Mouse (Mus musculus) large intestine, adult 2 months (tissue): ENCODE measurements around the gene Zswim1. TPM values are rescaled to one million over a fixed set of nuclear protein-coding genes. Genes with fewer than 3 reads are reported as not detected.
A peak's percentile ranks its signal among the peaks of the same experiment; 100 is the strongest.
"Not testable (repeated sequence)": the region's sequence is repeated elsewhere in the genome, so short reads cannot be mapped to it uniquely, and the experiment has no call there.

Experiments
- DNase-seq: peaks from one replicate; pipeline ENCODE4 v3.0.0-alpha.2; 2012; ENCODE audit warnings: low read depth, low spot score
- WGBS: fragments of 180-500 bp; shearing (Covaris S2); methylation state at CpG from one replicate; pipeline ENCODE4 v1.1.7; 2018; 5-methylcytosine and 5-hydroxymethylcytosine counted together
- polyA plus RNA-seq: library from polyadenylated mRNA; depleted of rRNA; stranded (reverse); fragments of >200 nt; gene quantifications from 2 replicates; pipeline ENCODE4 v1.2.3, GENCODE M21; 2012

Zswim1 gene
- polyA plus RNA-seq, 1 experiment: 8.1 TPM

GRCm38 (mm10) chr2:164792400-164793190 lies 29.9 kb upstream of the Zswim1 start:
- no peak for DNase-seq
- 89% methylated on average over 12 of the region's 12 CpGs for WGBS

GRCm38 (mm10) chr2:164793236-164793635 lies 29.2 kb upstream of the Zswim1 start:
- WGBS: 77% methylated on average over 3 of the region's 3 CpGs
- no peak for DNase-seq

GRCm38 (mm10) chr2:164793772-164794171 lies 28.7 kb upstream of the Zswim1 start:
- WGBS: 92% methylated on average over 2 of the region's 2 CpGs
- DNase-seq: no peak

GRCm38 (mm10) chr2:164794293-164794692 lies 28.2 kb upstream of the Zswim1 start:
- 16% methylated on average over 5 of the region's 5 CpGs for WGBS
- no peak for DNase-seq

GRCm38 (mm10) chr2:164795868-164796267 lies 26.6 kb upstream of the Zswim1 start:
- WGBS: 68% methylated on average over 4 of the region's 4 CpGs

GRCm38 (mm10) chr2:164798554-164798953 lies 23.9 kb upstream of the Zswim1 start:
- WGBS: 57% methylated on average over 6 of the region's 6 CpGs
- DNase-seq: not testable (repeated sequence)

More at GRCm38 (mm10) chr2:164795868-164796267, 26.6 kb upstream of the Zswim1 start:
- DNase-seq: no peak

- WGBS: 82% methylated on average over 13 of the region's 13 CpGs
- DNase-seq: no peak
Observed at GRCm38 (mm10) chr2:164800252-164801004, 22.1 kb upstream of the Zswim1 start.

- DNase-seq: no peak
- 38% methylated on average over 16 of the region's 16 CpGs for WGBS
Observed at GRCm38 (mm10) chr2:164803201-164803920, 19.1 kb upstream of the Zswim1 start.

GRCm38 (mm10) chr2:164803921-164804313 lies 18.6 kb upstream of the Zswim1 start:
- no peak for DNase-seq
- 28% methylated on average over 1 of the region's 1 CpGs for WGBS

- under 1% methylated on average over 47 of the region's 47 CpGs for WGBS
- DNase-seq: peak; percentile 97
Observed at GRCm38 (mm10) chr2:164804533-164805331, 17.8 kb upstream of the Zswim1 start, which contains the start of the genes Acot8 and Zswim3. Gene Acot8, minus strand, starts transcription at chr2:164804882. Gene Zswim3, plus strand, starts transcription at chr2:164805098.

GRCm38 (mm10) chr2:164805332-164805718 lies 17.2 kb upstream of the Zswim1 start:
- no peak for DNase-seq
- WGBS: under 1% methylated on average over 21 of the region's 21 CpGs

- WGBS: 32% methylated on average over 7 of the region's 7 CpGs
Observed at GRCm38 (mm10) chr2:164806614-164807013, 15.9 kb upstream of the Zswim1 start.

GRCm38 (mm10) chr2:164813557-164813956 lies 8.9 kb upstream of the Zswim1 start:
- WGBS: 26% methylated on average over 2 of the region's 2 CpGs
- DNase-seq: no peak

More at GRCm38 (mm10) chr2:164806614-164807013, 15.9 kb upstream of the Zswim1 start:
- DNase-seq: no peak

GRCm38 (mm10) chr2:164815348-164815747 lies 7.1 kb upstream of the Zswim1 start:
- 62% methylated on average over 5 of the region's 5 CpGs for WGBS
- DNase-seq: no peak

GRCm38 (mm10) chr2:164815821-164816220 lies 6.7 kb upstream of the Zswim1 start:
- 90% methylated on average over 8 of the region's 8 CpGs for WGBS
- no peak for DNase-seq

GRCm38 (mm10) chr2:164817206-164817605 lies 5.3 kb upstream of the Zswim1 start:
- no peak for DNase-seq
- 87% methylated on average over 6 of the region's 6 CpGs for WGBS

- 76% methylated on average over 5 of the region's 5 CpGs for WGBS
- DNase-seq: no peak
Observed at GRCm38 (mm10) chr2:164817703-164818102, 4.8 kb upstream of the Zswim1 start.

- no peak for DNase-seq
Observed at GRCm38 (mm10) chr2:164821060-164821459, 1.4 kb upstream of the Zswim1 start.

GRCm38 (mm10) chr2:164823181-164823585 lies 697 bp downstream of the Zswim1 start:
- no peak for DNase-seq

More at GRCm38 (mm10) chr2:164821060-164821459, 1.4 kb upstream of the Zswim1 start:
- WGBS: 91% methylated on average over 6 of the region's 6 CpGs

More at GRCm38 (mm10) chr2:164823181-164823585, 697 bp downstream of the Zswim1 start:
- WGBS: 0% methylated on average over 10 of the region's 10 CpGs
